Mouse (Mus musculus) midbrain, embryonic 16.5 days (tissue): Measurements from ENCODE around the gene Plekhh3. TPM values are rescaled to one million over a fixed set of nuclear protein-coding genes. Genes with fewer than 3 reads are reported as not detected.

Source experiments
- ATAC-seq: fragments of 200-750 bp; cut with Nextera tagmentation; 2 replicates; pipeline ENCODE4 v1.8.0; 2017; ENCODE audit warnings: moderate TSS enrichment
- H3K27ac ChIP-seq: fragments of 300-500 bp; sonication (generic); 2 replicates; pipeline ENCODE4 v1.5.1; 2014; ENCODE audit warnings: mild to moderate bottlenecking, low read length, mixed read lengths
- H3K27me3 ChIP-seq: fragments of 300-500 bp; sonication (generic); 2 replicates; pipeline ENCODE4 v1.6.1; 2014; ENCODE audit warnings: low read depth, low read length, mixed read lengths; ENCODE audit not compliant: control insufficient read depth, insufficient read depth
- H3K36me3 ChIP-seq: fragments of 300-500 bp; sonication (generic); 2 replicates; pipeline ENCODE4 v1.6.1; 2014; ENCODE audit warnings: mild to moderate bottlenecking, low read length, moderate library complexity, mixed read lengths; ENCODE audit not compliant: control insufficient read depth, insufficient read depth
- H3K4me1 ChIP-seq: fragments of 300-500 bp; sonication (generic); 2 replicates; pipeline ENCODE4 v1.6.1; 2014; ENCODE audit warnings: mild to moderate bottlenecking, low read length, mixed read lengths; ENCODE audit not compliant: control insufficient read depth, insufficient read depth
- H3K4me2 ChIP-seq: fragments of 300-500 bp; sonication (generic); 2 replicates; pipeline ENCODE4 v1.6.1; 2014; ENCODE audit warnings: mild to moderate bottlenecking, low read length, mixed read lengths
- H3K4me3 ChIP-seq: fragments of 300-500 bp; sonication (generic); 2 replicates; pipeline ENCODE4 v1.5.1; 2014; ENCODE audit warnings: low read depth, mild to moderate bottlenecking, low read length, moderate library complexity, mixed read lengths
- H3K9ac ChIP-seq: fragments of 300-500 bp; sonication (generic); 2 replicates; pipeline ENCODE4 v1.6.1; 2014; ENCODE audit warnings: low read depth, low read length, mixed read lengths
- H3K9me3 ChIP-seq: fragments of 300-500 bp; sonication (generic); replicated peaks from 2 replicates; pipeline ENCODE4 v1.6.1; 2014; ENCODE audit warnings: mild to moderate bottlenecking, low read length, mixed read lengths; ENCODE audit not compliant: control insufficient read depth, poor library complexity, severe bottlenecking
- WGBS: fragments of 180-500 bp; shearing (Covaris S2); extraction: QIAGEN DNeasy Blood & Tissue Kit; methylation state at CpG from one replicate; pipeline ENCODE4 v1.1.7; 2014; 5-methylcytosine and 5-hydroxymethylcytosine counted together
- polyA plus RNA-seq: library from polyadenylated mRNA; unstranded; fragments of >200 nt; fragmentation: Nextera tagmentation; extraction: Ambion mirVana; gene quantifications from 2 replicates; pipeline ENCODE4 v1.2.1, GENCODE M21; 2015

Plekhh3 gene
- polyA plus RNA-seq, 1 experiment from 2014 or later: 6.5 TPM

DNA sequence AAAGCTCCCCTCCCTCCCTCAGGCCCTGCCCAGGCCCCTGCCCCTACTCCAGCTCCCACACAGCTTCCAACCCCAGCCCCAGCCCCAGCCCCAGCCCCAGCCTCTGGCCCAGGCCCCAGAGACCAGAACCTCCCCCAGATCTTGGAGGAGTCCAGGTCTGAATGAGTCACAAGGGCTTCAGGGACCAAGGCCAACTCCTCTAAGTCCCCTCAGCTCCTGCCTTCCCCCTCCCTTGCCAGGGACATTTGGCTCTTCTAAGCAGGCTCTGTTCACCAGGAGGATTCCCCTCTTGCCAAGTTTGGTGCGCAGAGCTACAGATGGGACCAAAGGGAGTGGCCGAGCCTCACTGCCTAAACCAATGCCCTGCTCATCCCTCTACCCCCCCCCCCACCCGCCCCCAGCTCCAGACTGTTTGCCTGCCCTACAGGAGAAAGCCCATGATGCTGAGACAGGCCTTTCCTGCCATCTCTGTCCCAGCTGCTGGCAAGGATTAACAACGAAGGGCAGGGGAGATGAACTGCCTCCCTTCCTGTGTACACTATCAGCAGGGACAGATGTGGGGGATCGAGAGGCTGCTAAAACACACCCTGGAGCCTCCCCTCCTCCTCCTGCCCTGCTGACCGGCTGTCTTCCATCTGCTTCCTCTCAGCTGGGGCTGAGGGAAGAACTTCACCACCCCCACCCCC lies 18.5 kb upstream of the Plekhh3 start:
- 0 out of 2 replicates have a peak, but pooled peaks cover 4% of the 10 kb centered on the region for H3K36me3 ChIP-seq
- peak overlapping the region; percentile 35 for H3K27ac ChIP-seq
- H3K4me1 ChIP-seq: peaks cover 5% of the 10 kb centered on the region
- H3K27me3 ChIP-seq: no peaks in the 10 kb centered on the region
- no peak overlapping the region for H3K4me3 ChIP-seq
- 3% methylated on average over 4 of the region's 6 CpGs for WGBS
- H3K9me3 ChIP-seq: no peaks in the 10 kb centered on the region
- no peak overlapping the region for H3K4me2 ChIP-seq
- no peak overlapping the region for H3K9ac ChIP-seq
- ATAC-seq: peak; percentile 64

DNA sequence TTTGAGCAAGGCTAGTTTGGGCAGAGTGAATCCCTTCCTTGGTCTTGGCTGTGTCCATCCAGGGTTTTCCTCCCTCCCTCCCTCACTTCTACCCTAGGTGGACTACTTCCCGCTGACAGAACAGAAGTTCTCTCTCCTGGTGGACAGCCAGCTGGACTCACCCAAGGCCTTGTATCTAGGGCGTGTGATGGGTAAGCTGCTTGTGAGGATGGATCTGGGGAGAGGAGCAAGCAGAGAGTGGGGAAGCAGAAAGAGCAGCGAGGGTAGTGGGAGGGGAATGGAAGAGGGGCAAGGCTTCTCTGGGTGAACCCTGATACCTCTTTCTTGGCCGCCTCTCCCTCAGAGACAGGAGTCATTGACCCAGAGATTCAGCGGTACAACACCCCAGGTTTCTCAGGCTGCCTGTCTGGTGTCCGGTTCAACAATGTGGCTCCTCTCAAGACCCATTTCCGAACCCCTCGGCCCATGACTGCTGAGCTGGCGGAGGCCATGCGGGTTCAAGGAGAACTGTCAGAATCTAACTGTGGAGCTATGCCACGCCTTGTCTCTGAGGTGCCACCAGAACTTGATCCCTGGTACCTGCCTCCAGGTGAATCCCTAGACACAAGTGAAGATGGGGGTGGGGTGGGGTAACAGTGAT lies 17.1 kb upstream of the Plekhh3 start:
- Histone ChIP-seq H3K4me1 (peaks cover 5% of the 10 kb centered on the region), H3K27ac (no peak overlapping the region), H3K9ac (no peak overlapping the region), H3K27me3 (no peaks in the 10 kb centered on the region), H3K36me3 (0 out of 2 replicates have a peak, but pooled peaks cover 4% of the 10 kb centered on the region), H3K9me3 (no peaks in the 10 kb centered on the region), H3K4me2 (no peak overlapping the region), H3K4me3 (no peak overlapping the region)
- 81% methylated on average over 11 of the region's 11 CpGs for WGBS
- no peak for ATAC-seq

DNA sequence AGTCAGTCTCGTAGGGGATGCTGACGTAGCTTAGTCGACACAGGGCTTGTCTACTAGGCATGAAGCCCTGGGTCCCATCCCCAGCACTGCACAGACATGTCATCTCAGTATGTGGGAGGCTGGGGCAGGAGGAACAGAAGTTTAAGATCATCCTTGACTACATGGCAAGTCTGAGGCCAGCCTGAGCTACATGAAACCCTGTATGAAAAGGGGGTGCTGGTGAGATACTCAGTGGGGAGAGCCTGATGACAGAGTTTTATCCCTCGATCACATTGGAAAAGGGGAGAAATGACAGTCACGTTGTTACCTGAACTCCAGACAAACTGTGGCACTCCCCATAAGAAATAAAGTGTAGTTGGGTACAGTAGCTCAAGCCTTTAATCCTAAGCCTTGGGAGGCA lies 16.4 kb upstream of the Plekhh3 start:
- 91% methylated on average over 5 of the region's 5 CpGs for WGBS
- no peak overlapping the region for H3K9ac ChIP-seq

DNA sequence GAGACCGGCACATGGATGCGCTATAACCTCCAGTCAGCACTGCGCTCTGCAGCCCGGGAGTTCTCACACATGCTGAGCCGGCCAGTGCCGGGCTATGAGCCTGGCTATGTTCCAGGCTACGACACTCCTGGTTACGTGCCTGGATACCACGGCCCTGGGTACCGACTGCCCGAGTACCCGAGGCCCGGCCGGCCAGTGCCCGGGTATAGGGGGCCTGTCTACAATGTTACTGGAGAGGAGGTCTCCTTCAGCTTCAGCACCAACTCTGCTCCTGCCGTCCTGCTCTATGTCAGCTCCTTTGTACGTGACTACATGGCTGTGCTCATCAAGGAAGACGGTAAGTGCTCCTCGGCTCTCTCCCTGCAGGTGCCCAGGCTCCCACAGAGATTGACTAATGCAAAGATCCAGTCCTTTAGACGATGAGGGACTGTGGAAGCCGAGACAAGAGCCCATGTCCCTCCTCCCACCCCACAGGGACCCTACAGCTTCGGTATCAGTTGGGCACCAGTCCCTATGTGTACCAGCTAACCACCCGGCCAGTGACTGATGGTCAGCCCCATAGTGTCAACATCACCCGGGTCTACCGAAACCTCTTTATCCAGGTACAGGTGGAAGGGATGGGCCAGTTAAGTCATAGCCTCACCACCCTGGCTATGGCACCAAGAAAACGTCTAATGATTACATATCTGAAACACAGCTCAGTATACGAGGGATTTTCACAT lies 15.5 kb upstream of the Plekhh3 start:
- Histone ChIP-seq H3K27ac (no peak overlapping the region), H3K4me2 (no peak overlapping the region), H3K27me3 (no peaks in the 10 kb centered on the region), H3K36me3 (0 out of 2 replicates have a peak, but pooled peaks cover 6% of the 10 kb centered on the region), H3K9ac (no peak overlapping the region), H3K4me3 (no peak overlapping the region), H3K9me3 (no peaks in the 10 kb centered on the region), H3K4me1 (peaks cover 5% of the 10 kb centered on the region)
- 82% methylated on average over 27 of the region's 27 CpGs for WGBS
- no peak for ATAC-seq

More for the DNA sequence above, 16.4 kb upstream of the Plekhh3 start:
- H3K4me1 ChIP-seq: peaks cover 5% of the 10 kb centered on the region
- H3K36me3 ChIP-seq: 0 out of 2 replicates have a peak, but pooled peaks cover 6% of the 10 kb centered on the region
- H3K9me3 ChIP-seq: no peaks in the 10 kb centered on the region
- no peaks in the 10 kb centered on the region for H3K27me3 ChIP-seq
- H3K27ac ChIP-seq: no peak overlapping the region
- no peak for ATAC-seq
- H3K4me3 ChIP-seq: no peak overlapping the region
- no peak overlapping the region for H3K4me2 ChIP-seq

DNA sequence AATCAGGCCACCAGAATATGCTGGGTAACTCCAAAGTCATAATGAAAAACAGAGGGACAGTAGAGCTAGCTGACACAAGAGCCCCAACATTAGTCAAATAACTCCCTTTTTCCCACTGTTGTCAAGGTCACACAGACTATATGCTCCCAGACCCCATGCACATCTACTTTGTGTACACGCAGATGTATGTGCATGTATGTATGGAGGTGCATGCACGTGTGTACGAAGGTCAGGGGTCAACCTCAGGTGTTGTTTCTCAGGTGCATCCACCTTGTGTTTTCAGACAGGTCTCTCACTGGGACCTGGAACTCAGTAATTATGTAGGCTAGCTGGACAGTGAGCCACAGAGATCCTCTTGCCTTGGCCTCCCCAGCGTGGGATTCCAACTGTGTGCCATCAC lies 14.3 kb upstream of the Plekhh3 start:
- Histone ChIP-seq H3K27ac (no peak overlapping the region), H3K4me3 (no peak overlapping the region), H3K9me3 (no peaks in the 10 kb centered on the region), H3K4me2 (no peak overlapping the region), H3K36me3 (0 out of 2 replicates have a peak, but pooled peaks cover 6% of the 10 kb centered on the region), H3K4me1 (peaks cover 5% of the 10 kb centered on the region), H3K27me3 (no peaks in the 10 kb centered on the region), H3K9ac (no peak overlapping the region)
- WGBS: 92% methylated on average over 4 of the region's 4 CpGs
- no peak for ATAC-seq

DNA sequence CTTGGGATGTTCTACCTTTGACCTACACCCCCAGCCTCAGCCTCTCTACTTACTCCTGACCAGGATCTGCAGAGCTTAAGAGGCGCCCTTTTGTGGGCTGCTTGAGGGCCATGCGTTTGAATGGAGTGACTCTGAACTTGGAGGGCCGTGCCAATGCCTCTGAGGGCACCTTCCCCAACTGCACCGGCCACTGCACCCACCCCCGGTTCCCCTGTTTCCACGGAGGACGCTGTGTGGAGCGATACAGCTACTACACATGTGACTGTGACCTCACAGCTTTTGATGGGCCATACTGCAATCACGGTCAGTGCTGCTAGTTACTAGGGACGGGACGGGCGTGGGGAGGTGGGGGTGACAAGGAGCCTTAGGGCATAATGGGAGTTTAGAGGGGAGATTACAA lies 13.8 kb upstream of the Plekhh3 start:
- ATAC-seq: no peak

DNA sequence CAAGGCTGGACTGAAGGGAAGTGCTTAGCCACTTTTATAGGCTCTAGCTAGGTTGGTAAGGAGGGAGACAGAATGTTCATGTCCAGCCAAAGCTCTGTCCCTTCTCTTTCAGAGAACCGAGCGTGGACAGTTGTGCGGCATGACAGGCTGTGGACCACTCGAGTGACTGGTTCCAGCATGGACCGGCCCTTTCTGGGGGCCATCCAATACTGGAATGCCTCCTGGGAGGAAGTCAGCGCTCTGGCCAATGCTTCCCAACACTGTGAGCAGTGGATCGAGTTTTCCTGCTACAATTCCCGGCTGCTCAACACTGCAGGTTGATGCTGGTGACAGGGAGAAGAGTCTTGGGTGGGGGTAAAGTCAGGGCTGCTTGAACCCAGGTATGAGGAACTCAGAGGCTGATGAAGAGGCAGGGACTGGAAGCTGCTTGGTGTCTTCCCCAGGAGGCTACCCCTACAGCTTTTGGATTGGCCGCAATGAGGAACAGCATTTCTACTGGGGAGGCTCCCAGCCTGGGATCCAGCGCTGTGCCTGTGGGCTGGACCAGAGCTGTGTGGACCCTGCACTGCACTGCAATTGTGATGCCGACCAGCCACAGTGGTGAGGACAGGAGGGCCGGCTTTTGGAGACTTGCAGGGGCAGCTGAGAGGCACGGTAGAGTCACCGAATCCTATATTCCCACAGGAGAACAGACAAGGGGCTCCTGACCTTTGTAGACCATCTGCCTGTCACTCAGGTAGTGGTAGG lies 11.8 kb upstream of the Plekhh3 start:
- H3K4me1 ChIP-seq: no peaks in the 10 kb centered on the region; the same call in 1 of the 2 replicates
- no peak overlapping the region for H3K4me3 ChIP-seq
- H3K27me3 ChIP-seq: peaks cover 7% of the 10 kb centered on the region; the same call in 1 of the 2 replicates
- ATAC-seq: no peak
- 77% methylated on average over 14 of the region's 14 CpGs for whole genome bisulfite sequencing
- no peak overlapping the region for H3K27ac ChIP-seq
- H3K4me2 ChIP-seq: no peak overlapping the region
- H3K36me3 ChIP-seq: 0 out of 2 replicates have a peak, but pooled peaks cover 4% of the 10 kb centered on the region
- H3K9me3 ChIP-seq: no peaks in the 10 kb centered on the region
- 0 out of 2 replicates have a peak overlapping the region, but pooled peaks have one; percentile 12 for H3K9ac ChIP-seq

More for the DNA sequence above, 13.8 kb upstream of the Plekhh3 start:
- Histone ChIP-seq H3K36me3 (0 out of 2 replicates have a peak, but pooled peaks cover 6% of the 10 kb centered on the region), H3K27me3 (no peaks in the 10 kb centered on the region), H3K4me1 (peaks cover 5% of the 10 kb centered on the region), H3K4me3 (no peak overlapping the region), H3K9me3 (no peaks in the 10 kb centered on the region), H3K9ac (no peak overlapping the region), H3K27ac (no peak overlapping the region), H3K4me2 (no peak overlapping the region)
- WGBS: 85% methylated on average over 12 of the region's 12 CpGs

DNA sequence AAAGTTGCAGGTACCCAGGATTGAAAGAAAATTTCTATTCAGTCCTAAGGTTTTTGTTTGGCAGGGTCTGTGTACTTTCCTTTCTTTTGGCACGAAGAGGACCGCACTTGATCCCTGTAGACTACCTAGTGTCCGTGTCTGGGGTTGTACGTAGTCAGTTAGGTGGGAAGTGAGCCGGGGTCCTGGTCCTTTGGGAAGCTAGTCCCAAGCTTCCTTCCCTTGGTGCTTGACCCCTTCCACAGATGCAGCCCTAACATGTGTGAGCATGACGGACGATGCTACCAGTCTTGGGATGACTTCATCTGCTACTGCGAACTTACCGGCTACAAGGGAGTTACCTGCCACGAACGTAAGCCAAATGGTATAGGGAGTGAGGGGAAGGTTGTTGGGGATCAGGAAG lies 10.8 kb upstream of the Plekhh3 start:
- H3K9me3 ChIP-seq: no peaks in the 10 kb centered on the region
- 92% methylated on average over 11 of the region's 11 CpGs for WGBS
- H3K9ac ChIP-seq: no peak overlapping the region

More for the DNA sequence above, 10.8 kb upstream of the Plekhh3 start:
- H3K4me3 ChIP-seq: no peak overlapping the region
- H3K27me3 ChIP-seq: peaks cover 15% of the 10 kb centered on the region; the same call in 1 of the 2 replicates
- ATAC-seq: no peak
- peaks cover 7% of the 10 kb centered on the region for H3K4me1 ChIP-seq
- H3K4me2 ChIP-seq: no peak overlapping the region
- H3K27ac ChIP-seq: no peak overlapping the region
- 0 out of 2 replicates have a peak, but pooled peaks cover 4% of the 10 kb centered on the region for H3K36me3 ChIP-seq
